Mouse (Mus musculus): ENCODE results near the gene Afdn.

DNA sequence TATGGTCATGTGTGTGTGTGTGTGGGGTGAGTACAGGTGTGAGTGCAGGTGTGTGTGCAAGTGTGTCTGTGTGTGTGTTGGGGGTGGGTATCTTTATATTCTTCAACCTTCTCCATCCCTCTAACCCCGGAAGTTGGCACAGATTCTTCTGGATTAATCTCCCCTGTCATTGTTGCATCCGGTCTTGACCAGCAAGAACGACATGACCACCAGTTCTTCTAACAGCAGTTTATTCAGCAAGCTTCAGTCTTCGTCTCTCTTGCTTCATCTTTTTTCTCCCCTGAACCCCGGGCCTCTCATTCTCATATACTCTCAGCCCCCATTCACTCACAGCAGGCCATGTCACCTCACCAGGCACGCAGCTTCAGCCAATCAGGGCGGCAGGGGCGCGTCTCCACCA lies 170.1 kb downstream of the Afdn start:
- no peak for TF ChIP-seq POLR2A (IDR thresholded peaks at IDR 0.05; ENCODE audit: borderline replicate concordance, low read depth, low read length)
- TF ChIP-seq CTCF (IDR thresholded peaks at IDR 0.05; ENCODE audit: low read depth, low read length): no peak
